Mouse (Mus musculus) liver, postnatal 0 days (tissue): ENCODE results near the gene Olfr525.

Experiments
- CTCF ChIP-seq: sonication (generic); IDR thresholded peaks from 2 replicates; pipeline ENCODE4 v1.5.1; 2016; ENCODE audit warnings: antibody characterized with exemption, low read depth
- EP300 ChIP-seq: IDR thresholded peaks from 2 replicates; pipeline ENCODE4 v1.6.1; 2016; ENCODE audit warnings: antibody characterized with exemption, low read depth, mild to moderate bottlenecking

DNA sequence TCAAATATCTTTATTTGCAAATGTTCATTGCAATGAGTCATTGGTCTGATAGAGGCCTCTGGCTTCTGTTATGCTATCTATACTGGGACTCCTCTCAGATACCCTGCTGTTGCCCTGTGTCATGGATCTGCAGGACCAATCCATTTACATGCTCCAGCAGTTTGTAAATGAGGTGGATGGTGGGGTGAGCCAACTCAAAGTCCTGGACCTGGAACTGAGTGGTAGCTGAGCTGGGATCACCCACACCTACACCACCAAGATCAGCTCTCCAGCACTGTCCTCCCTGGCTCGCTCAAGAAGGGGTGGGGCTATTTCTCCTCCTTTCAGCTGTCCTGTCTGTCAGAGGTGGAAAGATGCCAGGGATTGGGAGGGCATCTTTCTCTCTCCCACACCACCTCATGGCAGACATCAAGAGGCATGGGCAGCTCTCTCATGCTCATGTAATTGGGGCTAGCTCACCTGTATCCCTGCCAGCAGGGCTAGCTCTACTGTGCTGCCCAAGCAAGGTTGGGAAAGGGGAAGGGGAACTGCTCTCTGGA lies 9.2 kb downstream of the Olfr525 start:
- no peak for TF ChIP-seq CTCF
- no peak for TF ChIP-seq EP300
